Mouse (Mus musculus) hindbrain, postnatal 0 days (tissue): Measurements from ENCODE around the gene Gatad2b. TPM values are rescaled to one million over a fixed set of nuclear protein-coding genes. Genes with fewer than 3 reads are reported as not detected.

Experiments
- ATAC-seq: fragments of 200-750 bp; cut with Nextera tagmentation; 2 replicates; pipeline ENCODE4 v1.8.0; 2017; ENCODE audit warnings: mild to moderate bottlenecking, moderate TSS enrichment, moderate library complexity
- DNase-seq: peaks from one replicate; pipeline ENCODE4 v3.0.0-alpha.2; 2015; ENCODE audit warnings: low spot score
- H3K27ac ChIP-seq: fragments of 300-500 bp; sonication (generic); 2 replicates; pipeline ENCODE4 v1.5.1; 2014; ENCODE audit warnings: mild to moderate bottlenecking
- H3K27me3 ChIP-seq: fragments of 300-500 bp; sonication (generic); 2 replicates; pipeline ENCODE4 v1.6.1; 2014; ENCODE audit warnings: low read length, mixed read lengths; ENCODE audit not compliant: insufficient read depth
- H3K36me3 ChIP-seq: fragments of 300-500 bp; sonication (generic); 2 replicates; pipeline ENCODE4 v1.6.1; 2014; ENCODE audit warnings: low read length, mixed read lengths; ENCODE audit not compliant: insufficient read depth
- H3K4me1 ChIP-seq: fragments of 300-500 bp; sonication (generic); 2 replicates; pipeline ENCODE4 v1.6.1; 2014; ENCODE audit warnings: antibody characterized with exemption, low read length, mixed read lengths; ENCODE audit not compliant: insufficient read depth
- H3K4me2 ChIP-seq: fragments of 300-500 bp; sonication (generic); 2 replicates; pipeline ENCODE4 v1.6.1; 2014; ENCODE audit warnings: low read depth, mild to moderate bottlenecking, low read length, moderate library complexity, mixed read lengths
- H3K4me3 ChIP-seq: fragments of 300-500 bp; sonication (generic); 2 replicates; pipeline ENCODE4 v1.5.1; 2014; ENCODE audit warnings: low read length
- H3K9ac ChIP-seq: fragments of 300-500 bp; sonication (generic); replicated peaks from 2 replicates; pipeline ENCODE4 v1.6.1; 2014; ENCODE audit warnings: mild to moderate bottlenecking, low read length, moderate library complexity, mixed read lengths
- H3K9me3 ChIP-seq: fragments of 300-500 bp; sonication (generic); 2 replicates; pipeline ENCODE4 v1.6.1; 2016; ENCODE audit warnings: low read length, mixed read lengths
- CTCF ChIP-seq: IDR thresholded peaks from 2 replicates; pipeline ENCODE4 v1.5.1; 2016; ENCODE audit warnings: antibody characterized with exemption, control low read depth, low read depth
- WGBS: fragments of 180-500 bp; shearing (Covaris S2); extraction: QIAGEN DNeasy Blood & Tissue Kit; methylation state at CpG from one replicate; pipeline ENCODE4 v1.1.7; 2014; 5-methylcytosine and 5-hydroxymethylcytosine counted together
- polyA plus RNA-seq: library from polyadenylated mRNA; unstranded; fragments of >200 nt; fragmentation: Nextera tagmentation; extraction: Ambion mirVana; gene quantifications from 2 replicates; pipeline ENCODE4 v1.2.1, GENCODE M21; 2015
- total RNA-seq: library from RNA; depleted of rRNA; stranded (reverse); fragments of >200 nt; gene quantifications from 2 replicates; pipeline ENCODE4 v1.2.3, GENCODE M21; 2014

The Gatad2b gene
- total and polyA plus RNA-seq, 2 experiments from 2014 or later, result 14.2 to 31.5 TPM

GRCm38 (mm10) chr3:90268190-90268589, 24.8 kb upstream of the Gatad2b start:
- no peak overlapping the region for H3K9ac ChIP-seq
- H3K9me3 ChIP-seq, result no peaks in the 10 kb centered on the region
- no peak overlapping the region for H3K4me2 ChIP-seq
- no peak overlapping the region for H3K4me3 ChIP-seq
- H3K4me1 ChIP-seq, result no peaks in the 10 kb centered on the region
- H3K36me3 ChIP-seq, result peaks cover 22% of the 10 kb centered on the region
- no peak overlapping the region for H3K27ac ChIP-seq
- no peak for ATAC-seq
- DNase-seq, result no peak
- no peaks in the 10 kb centered on the region for H3K27me3 ChIP-seq
- TF ChIP-seq CTCF, result no peak
- 95% methylated on average over 11 of the region's 11 CpGs for WGBS

GRCm38 (mm10) chr3:90268971-90269370, 24.0 kb upstream of the Gatad2b start:
- no peaks in the 10 kb centered on the region for H3K4me1 ChIP-seq
- no peaks in the 10 kb centered on the region for H3K27me3 ChIP-seq
- H3K27ac ChIP-seq, result no peak overlapping the region
- no peaks in the 10 kb centered on the region for H3K9me3 ChIP-seq
- no peak overlapping the region for H3K4me3 ChIP-seq
- TF ChIP-seq CTCF, result no peak
- ATAC-seq (no peak), DNase-seq (no peak)
- H3K4me2 ChIP-seq, result no peak overlapping the region
- 87% methylated on average over 16 of the region's 16 CpGs for WGBS
- no peak overlapping the region for H3K9ac ChIP-seq
- peaks cover 16% of the 10 kb centered on the region for H3K36me3 ChIP-seq

- H3K9ac ChIP-seq, result no peak overlapping the region
- H3K9me3 ChIP-seq, result no peaks in the 10 kb centered on the region
- H3K4me1 ChIP-seq, result no peaks in the 10 kb centered on the region
- no peaks in the 10 kb centered on the region for H3K27me3 ChIP-seq
- H3K36me3 ChIP-seq, result peaks cover 28% of the 10 kb centered on the region
- no peak overlapping the region for H3K27ac ChIP-seq
- WGBS, result 95% methylated on average over 8 of the region's 8 CpGs
- no peak for ATAC-seq
- no peak for TF ChIP-seq CTCF
- no peak overlapping the region for H3K4me2 ChIP-seq
- H3K4me3 ChIP-seq, result no peak overlapping the region
- no peak for DNase-seq
Observed at GRCm38 (mm10) chr3:90270784-90271183, 22.2 kb upstream of the Gatad2b start.

- 67% methylated on average over 9 of the region's 9 CpGs for WGBS
- H3K36me3 ChIP-seq, result peaks cover 41% of the 10 kb centered on the region
- TF ChIP-seq CTCF, result no peak
Observed at GRCm38 (mm10) chr3:90272170-90272569, 20.8 kb upstream of the Gatad2b start.

GRCm38 (mm10) chr3:90273855-90274254, 19.1 kb upstream of the Gatad2b start:
- no peak for ATAC-seq
- TF ChIP-seq CTCF, result no peak
- Histone ChIP-seq H3K4me3 (no peak overlapping the region), H3K9ac (no peak overlapping the region), H3K27ac (no peak overlapping the region), H3K9me3 (no peaks in the 10 kb centered on the region), H3K4me2 (no peak overlapping the region), H3K36me3 (peaks cover 50% of the 10 kb centered on the region), H3K27me3 (no peaks in the 10 kb centered on the region), H3K4me1 (no peaks in the 10 kb centered on the region)
- no peak for DNase-seq
- 94% methylated on average over 22 of the region's 22 CpGs for WGBS

More at GRCm38 (mm10) chr3:90272170-90272569, 20.8 kb upstream of the Gatad2b start:
- H3K9ac ChIP-seq, result no peak overlapping the region
- ATAC-seq, result no peak
- no peaks in the 10 kb centered on the region for H3K9me3 ChIP-seq
- DNase-seq, result no peak
- H3K4me2 ChIP-seq, result no peak overlapping the region
- H3K27ac ChIP-seq, result no peak overlapping the region
- no peaks in the 10 kb centered on the region for H3K4me1 ChIP-seq
- no peaks in the 10 kb centered on the region for H3K27me3 ChIP-seq
- no peak overlapping the region for H3K4me3 ChIP-seq

- no peaks in the 10 kb centered on the region for H3K4me1 ChIP-seq
- ATAC-seq, result no peak
- H3K9ac ChIP-seq, result no peak overlapping the region
- peaks cover 64% of the 10 kb centered on the region for H3K36me3 ChIP-seq
- H3K4me3 ChIP-seq, result no peak overlapping the region
- H3K9me3 ChIP-seq, result no peaks in the 10 kb centered on the region
- no peak for TF ChIP-seq CTCF
- WGBS, result 85% methylated on average over 11 of the region's 11 CpGs
- H3K4me2 ChIP-seq, result no peak overlapping the region
- H3K27ac ChIP-seq, result no peak overlapping the region
- no peaks in the 10 kb centered on the region for H3K27me3 ChIP-seq
- DNase-seq, result no peak
Observed at GRCm38 (mm10) chr3:90275286-90275685, 17.7 kb upstream of the Gatad2b start.

GRCm38 (mm10) chr3:90276858-90277257, 16.1 kb upstream of the Gatad2b start:
- H3K9me3 ChIP-seq, result no peaks in the 10 kb centered on the region
- TF ChIP-seq CTCF, result no peak
- H3K4me1 ChIP-seq, result no peaks in the 10 kb centered on the region
- no peak overlapping the region for H3K4me3 ChIP-seq
- no peak for ATAC-seq
- WGBS, result 46% methylated on average over 16 of the region's 16 CpGs
- DNase-seq, result no peak
- no peaks in the 10 kb centered on the region for H3K27me3 ChIP-seq
- peaks cover 62% of the 10 kb centered on the region for H3K36me3 ChIP-seq
- no peak overlapping the region for H3K27ac ChIP-seq
- no peak overlapping the region for H3K9ac ChIP-seq
- H3K4me2 ChIP-seq, result no peak overlapping the region
